Mouse (Mus musculus) cerebellum, adult 2 months (tissue): Measurements from ENCODE around the gene Ahdc1. TPM values are rescaled to one million over a fixed set of nuclear protein-coding genes. Genes with fewer than 3 reads are reported as not detected.

Source experiments
- DNase-seq, 2 experiments: peaks; one replicate each; pipeline ENCODE4 v3.0.0; 2021
- H3K27ac ChIP-seq: fragments of 200-500 bp; 2 replicates; pipeline ENCODE4 v1.5.1; 2012; ENCODE audit warnings: low read length, control low read depth, inconsistent platforms; ENCODE audit not compliant: insufficient read depth
- H3K27me3 ChIP-seq: fragments of 200-500 bp; 2 replicates; pipeline ENCODE4 v1.6.1; 2012; ENCODE audit warnings: inconsistent platforms, mild to moderate bottlenecking, low read length, moderate library complexity; ENCODE audit not compliant: control insufficient read depth, insufficient read depth
- H3K4me1 ChIP-seq: fragments of 200-500 bp; 2 replicates; pipeline ENCODE4 v1.6.1; 2011; ENCODE audit warnings: low read length; ENCODE audit not compliant: control insufficient read depth, insufficient read depth
- H3K4me3 ChIP-seq: fragments of 200-500 bp; replicated peaks from 2 replicates; pipeline ENCODE3; 2011; ENCODE audit warnings: mild to moderate bottlenecking, low read depth, low read length, control low read depth; ENCODE audit not compliant: insufficient read depth
- CTCF ChIP-seq: fragments of 200-500 bp; IDR thresholded peaks from 2 replicates; pipeline ENCODE4 v1.5.1; 2011; ENCODE audit warnings: low read depth, mild to moderate bottlenecking, control low read depth, low read length, moderate library complexity, borderline replicate concordance; ENCODE audit not compliant: insufficient read depth
- POLR2A ChIP-seq: fragments of 200-500 bp; IDR thresholded peaks from 2 replicates; pipeline ENCODE4 v1.6.1; 2011; ENCODE audit warnings: low read length, control low read depth, borderline replicate concordance; ENCODE audit not compliant: insufficient read depth
- WGBS: fragments of 180-500 bp; shearing (Covaris S2); methylation state at CpG from one replicate; pipeline ENCODE4 v1.1.7; 2018; 5-methylcytosine and 5-hydroxymethylcytosine counted together
- polyA plus RNA-seq: library from polyadenylated mRNA; depleted of rRNA; stranded (reverse); fragments of >200 nt; gene quantifications from 2 replicates; pipeline ENCODE4 v1.2.3, GENCODE M21; 2012

Gene Ahdc1
- polyA plus RNA-seq, 1 experiment: 30.8 TPM

DNA sequence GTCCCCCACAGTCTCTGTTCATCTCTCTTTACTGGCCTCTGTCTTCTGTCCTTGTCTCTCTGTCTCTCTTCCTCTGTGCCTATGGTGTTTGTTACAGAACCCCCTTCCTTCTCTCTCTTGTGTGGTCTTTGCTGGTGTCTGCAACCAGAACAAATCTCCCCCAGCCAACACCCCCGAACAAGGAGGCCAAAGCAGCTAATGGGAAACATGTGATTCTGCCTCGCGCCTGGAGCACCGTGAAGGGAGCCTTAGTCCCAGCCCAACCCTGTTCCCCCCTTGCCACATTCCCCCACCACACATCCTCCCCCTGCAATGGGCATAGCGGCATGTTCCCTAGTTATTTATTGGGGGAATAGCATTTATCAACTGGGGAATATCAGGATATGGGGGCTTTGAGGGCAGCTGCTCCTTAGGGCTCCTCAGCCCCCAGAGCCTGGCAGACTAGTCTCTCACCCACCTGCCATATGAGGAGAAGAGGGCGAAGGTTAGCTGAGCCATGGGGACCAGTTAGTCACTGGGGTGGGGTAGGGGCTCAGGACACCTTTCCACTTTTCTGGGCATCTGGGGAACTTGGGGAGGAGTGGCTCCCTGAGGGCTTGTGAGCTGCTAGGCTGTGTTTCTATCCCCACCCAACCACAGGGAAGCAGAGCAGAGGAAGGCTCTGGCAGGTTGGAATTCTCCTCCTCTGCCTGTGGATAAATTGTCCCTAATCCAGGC, 41.1 kb downstream of the Ahdc1 start:
- Histone ChIP-seq H3K27me3 (no peaks in the 10 kb centered on the region), H3K27ac (peak overlapping the region; percentile 6; the same call in 1 of the 2 replicates), H3K4me1 (peaks cover 73% of the 10 kb centered on the region), H3K4me3 (no peak overlapping the region)
- no peak for DNase-seq
- TF ChIP-seq CTCF: no peak
- no peak for TF ChIP-seq POLR2A
- 39% methylated on average over 6 of the region's 6 CpGs for WGBS

GRCm38 (mm10) chr4:133052995-133053572, 42.0 kb downstream of the Ahdc1 start:
- Histone ChIP-seq H3K4me3 (no peak overlapping the region), H3K27me3 (no peaks in the 10 kb centered on the region), H3K27ac (no peak overlapping the region), H3K4me1 (peaks cover 73% of the 10 kb centered on the region)
- WGBS: 55% methylated on average over 13 of the region's 13 CpGs
- no peak for TF ChIP-seq POLR2A
- no peak for TF ChIP-seq CTCF
- DNase-seq: no peak

DNA sequence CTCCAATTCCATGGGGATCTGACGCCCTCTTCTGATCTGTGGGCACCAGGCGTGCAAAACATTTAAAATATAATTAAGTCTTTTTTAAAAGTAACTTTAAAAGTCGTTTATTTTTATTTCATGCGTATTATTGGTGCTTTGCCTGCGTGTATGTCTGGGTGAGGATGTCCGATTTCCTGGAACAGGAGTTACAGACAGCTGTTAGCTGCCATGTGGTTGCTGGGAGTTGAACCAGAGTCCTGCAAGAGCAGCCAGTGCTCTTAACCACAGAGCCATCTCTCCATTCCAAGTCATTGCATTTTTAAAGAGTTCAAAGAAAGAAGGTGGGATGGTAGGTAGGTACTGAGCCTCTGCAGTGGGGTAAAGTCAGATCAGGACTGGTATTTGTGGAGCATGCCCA, 43.5 kb downstream of the Ahdc1 start:
- no peak overlapping the region for H3K27ac ChIP-seq
- H3K27me3 ChIP-seq: no peaks in the 10 kb centered on the region
- H3K4me3 ChIP-seq: no peak overlapping the region
- WGBS: 71% methylated on average over 6 of the region's 6 CpGs
- peaks cover 61% of the 10 kb centered on the region for H3K4me1 ChIP-seq
- TF ChIP-seq POLR2A: no peak
- TF ChIP-seq CTCF: no peak
- DNase-seq: no peak

- Histone ChIP-seq H3K4me1 (peaks cover 53% of the 10 kb centered on the region), H3K27ac (no peak overlapping the region)
These were observed 44.3 kb downstream of the Ahdc1 start for GRCm38 (mm10) chr4:133055163-133055951.

GRCm38 (mm10) chr4:133056069-133056890, 45.2 kb downstream of the Ahdc1 start:
- H3K27me3 ChIP-seq: no peaks in the 10 kb centered on the region
- H3K4me1 ChIP-seq: peaks cover 44% of the 10 kb centered on the region
- no peak for TF ChIP-seq POLR2A
- peak; percentile 78 for TF ChIP-seq CTCF
- WGBS: 10% methylated on average over 15 of the region's 15 CpGs
- no peak overlapping the region for H3K4me3 ChIP-seq
- H3K27ac ChIP-seq: no peak overlapping the region
- peak; percentile 54 to 76 for DNase-seq

More at GRCm38 (mm10) chr4:133055163-133055951, 44.3 kb downstream of the Ahdc1 start:
- no peak for DNase-seq
- 76% methylated on average over 8 of the region's 8 CpGs for WGBS
- no peak for TF ChIP-seq CTCF
- TF ChIP-seq POLR2A: no peak
- Histone ChIP-seq H3K4me3 (no peak overlapping the region), H3K27me3 (no peaks in the 10 kb centered on the region)

GRCm38 (mm10) chr4:133057389-133058122, 46.5 kb downstream of the Ahdc1 start:
- WGBS: 34% methylated on average over 7 of the region's 7 CpGs
- DNase-seq: no peak
- Histone ChIP-seq H3K27ac (0 out of 2 replicates have a peak overlapping the region, but pooled peaks have one; percentile 33), H3K4me1 (peaks cover 31% of the 10 kb centered on the region), H3K4me3 (no peak overlapping the region), H3K27me3 (no peaks in the 10 kb centered on the region)
- no peak for TF ChIP-seq POLR2A
- TF ChIP-seq CTCF: no peak

- no peak overlapping the region for H3K27ac ChIP-seq
- no peak for DNase-seq
These were observed 47.0 kb downstream of the Ahdc1 start for GRCm38 (mm10) chr4:133058123-133058453.

More at GRCm38 (mm10) chr4:133058123-133058453, 47.0 kb downstream of the Ahdc1 start:
- WGBS: 86% methylated on average over 4 of the region's 4 CpGs
- TF ChIP-seq POLR2A (no peak), CTCF (no peak)
- Histone ChIP-seq H3K4me3 (no peak overlapping the region), H3K4me1 (peaks cover 26% of the 10 kb centered on the region), H3K27me3 (no peaks in the 10 kb centered on the region)
